Mouse (Mus musculus) frontal cortex, adult (tissue): Measurements from ENCODE around the gene Mpl.
A peak's percentile ranks its signal among the peaks of the same experiment; 100 is the strongest.

Experiments
- ATAC-seq: cut with Nextera tagmentation; 2 replicates; pipeline ENCODE4 v1.9.2; 2017; ENCODE audit warnings: mild to moderate bottlenecking, moderate library complexity, mixed read lengths; ENCODE audit not compliant: low TSS enrichment

The Mpl gene

GRCm38 (mm10) chr4:118427768-118428451 is 29.4 kb downstream of the Mpl start, which contains the start of gene Elovl1:
Gene Elovl1, plus strand, starts transcription at chr4:118428093.
- ATAC-seq, result peak; percentile 36

GRCm38 (mm10) chr4:118427415-118427767 is 29.9 kb downstream of the Mpl start:
- ATAC-seq, result 0 out of 2 replicates have a peak, but pooled peaks have one; percentile 9

- ATAC-seq, result no peak
Observed at GRCm38 (mm10) chr4:118425374-118425773, 31.9 kb downstream of the Mpl start.

- ATAC-seq, result no peak
Observed at GRCm38 (mm10) chr4:118424541-118425160, 32.7 kb downstream of the Mpl start.

GRCm38 (mm10) chr4:118421384-118421783 is 35.9 kb downstream of the Mpl start:
- ATAC-seq, result no peak

GRCm38 (mm10) chr4:118417112-118417797 is 40.1 kb downstream of the Mpl start:
- 0 out of 2 replicates have a peak, but pooled peaks have one; percentile 22 for ATAC-seq

- peak; percentile 84 for ATAC-seq
Observed at GRCm38 (mm10) chr4:118416329-118416728, 41.0 kb downstream of the Mpl start.

- no peak for ATAC-seq
Observed at GRCm38 (mm10) chr4:118415779-118416178, 41.5 kb downstream of the Mpl start.

- ATAC-seq, result no peak
Observed at GRCm38 (mm10) chr4:118413553-118413952, 43.8 kb downstream of the Mpl start.

GRCm38 (mm10) chr4:118410871-118411270 is 46.4 kb downstream of the Mpl start:
- no peak for ATAC-seq

GRCm38 (mm10) chr4:118409142-118409900 is 48.0 kb downstream of the Mpl start, which contains the start of the genes Szt2 and Med8:
Gene Szt2, minus strand, starts transcription at chr4:118409273.
Gene Med8, plus strand, starts transcription at chr4:118409337.
- ATAC-seq, result peak; percentile 99

GRCm38 (mm10) chr4:118402701-118403100 is 54.6 kb downstream of the Mpl start:
- ATAC-seq, result no peak

GRCm38 (mm10) chr4:118401918-118402317 is 55.4 kb downstream of the Mpl start:
- ATAC-seq, result no peak

- ATAC-seq, result no peak
Observed at GRCm38 (mm10) chr4:118401421-118401820, 55.9 kb downstream of the Mpl start.

- ATAC-seq, result no peak
Observed at GRCm38 (mm10) chr4:118398400-118398799, 58.9 kb downstream of the Mpl start.

GRCm38 (mm10) chr4:118396433-118396832 is 60.9 kb downstream of the Mpl start:
- ATAC-seq, result no peak

- ATAC-seq, result no peak
Observed at GRCm38 (mm10) chr4:118395289-118395688, 62.0 kb downstream of the Mpl start.

- no peak; the same call in 1 of the 2 replicates for ATAC-seq
Observed at GRCm38 (mm10) chr4:118394505-118394904, 62.8 kb downstream of the Mpl start.
